Mouse (Mus musculus) hindbrain, embryonic 12.5 days (tissue): ENCODE results near the gene Deaf1. TPM values are rescaled to one million over a fixed set of nuclear protein-coding genes. Genes with fewer than 3 reads are reported as not detected.

Experiments
- ATAC-seq: fragments of 200-750 bp; cut with Nextera tagmentation; 2 replicates; pipeline ENCODE4 v1.8.0; 2017; ENCODE audit warnings: moderate TSS enrichment; ENCODE audit not compliant: low FRiP score
- H3K27ac ChIP-seq: fragments of 300-500 bp; sonication (generic); 2 replicates; pipeline ENCODE4 v1.5.1; 2016; ENCODE audit warnings: mild to moderate bottlenecking
- H3K27me3 ChIP-seq: fragments of 300-500 bp; sonication (generic); 2 replicates; pipeline ENCODE4 v1.6.1; 2016; ENCODE audit warnings: mild to moderate bottlenecking
- H3K36me3 ChIP-seq: fragments of 300-500 bp; sonication (generic); 2 replicates; pipeline ENCODE4 v1.6.1; 2016; ENCODE audit warnings: mild to moderate bottlenecking
- H3K4me1 ChIP-seq: fragments of 300-500 bp; sonication (generic); 2 replicates; pipeline ENCODE4 v1.6.1; 2016
- H3K4me2 ChIP-seq: fragments of 300-500 bp; sonication (generic); replicated peaks from 2 replicates; pipeline ENCODE4 v1.6.1; 2016; ENCODE audit warnings: mild to moderate bottlenecking
- H3K4me3 ChIP-seq: fragments of 300-500 bp; sonication (generic); 2 replicates; pipeline ENCODE4 v1.5.1; 2016; ENCODE audit warnings: mild to moderate bottlenecking
- H3K9ac ChIP-seq: fragments of 300-500 bp; sonication (generic); 2 replicates; pipeline ENCODE4 v1.6.1; 2016; ENCODE audit warnings: mild to moderate bottlenecking, moderate library complexity
- H3K9me3 ChIP-seq: fragments of 300-500 bp; sonication (generic); replicated peaks from 2 replicates; pipeline ENCODE4 v1.6.1; 2016; ENCODE audit warnings: mild to moderate bottlenecking
- WGBS: fragments of 180-500 bp; shearing (Covaris S2); methylation state at CpG from one replicate; pipeline ENCODE4 v1.1.7; 2016; 5-methylcytosine and 5-hydroxymethylcytosine counted together
- polyA plus RNA-seq: library from polyadenylated mRNA; unstranded; fragments of >200 nt; fragmentation: Nextera tagmentation; extraction: Ambion mirVana; gene quantifications from 2 replicates; pipeline ENCODE4 v1.2.1, GENCODE M21; 2016

Deaf1 gene
- 96.5 and 96.6 TPM in 2 replicates for polyA plus RNA-seq

- H3K4me3 ChIP-seq = peak within 1 kb of the TSS; percentile 70
- ATAC-seq = peak; percentile 96
- peaks cover 29% of the 10 kb centered on the region for H3K4me1 ChIP-seq
- H3K27me3 ChIP-seq = no peaks in the 10 kb centered on the region
- H3K36me3 ChIP-seq = peaks cover 27% of the 10 kb centered on the region
- H3K9me3 ChIP-seq = no peaks in the 10 kb centered on the region
- H3K4me2 ChIP-seq = peak within 1 kb of the TSS; percentile 95
- WGBS = under 1% methylated on average over 105 of the region's 105 CpGs
- peak within 1 kb of the TSS; percentile 99 for H3K27ac ChIP-seq
- peak within 1 kb of the TSS; percentile 92 for H3K9ac ChIP-seq
Observed at GRCm38 (mm10) chr7:141327469-141328372, at the start of gene Deaf1, which contains the start of gene Tmem80. Gene Deaf1, minus strand, starts transcription at chr7:141327690. Gene Tmem80, plus strand, starts transcription at chr7:141327739.

GRCm38 (mm10) chr7:141374399-141374798, 46.9 kb upstream of the Deaf1 start:
- Histone ChIP-seq H3K4me3 (no peak overlapping the region), H3K4me2 (no peak overlapping the region), H3K27me3 (no peaks in the 10 kb centered on the region), H3K9me3 (no peaks in the 10 kb centered on the region), H3K36me3 (no peaks in the 10 kb centered on the region), H3K9ac (no peak overlapping the region), H3K27ac (no peak overlapping the region), H3K4me1 (no peaks in the 10 kb centered on the region)
- ATAC-seq = no peak

DNA sequence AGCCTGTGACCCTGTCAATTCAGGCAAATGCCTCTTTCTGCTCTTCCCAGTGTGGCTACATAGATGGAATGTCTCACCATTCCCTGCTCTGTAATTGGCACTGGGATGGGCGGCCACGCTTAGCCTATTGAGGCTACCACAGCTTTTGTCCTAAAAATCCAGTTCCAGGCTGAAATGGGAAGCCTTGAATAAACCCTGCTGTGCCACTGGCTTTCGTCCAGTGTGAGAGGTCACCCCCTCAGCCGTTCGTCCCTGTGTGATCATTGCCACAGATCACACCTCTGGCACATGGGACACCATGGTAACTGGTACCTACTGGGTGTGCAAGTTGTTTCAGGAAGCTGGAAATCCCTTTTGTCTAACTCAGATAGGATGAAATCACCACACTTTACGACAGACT, 46.1 kb upstream of the Deaf1 start:
- H3K36me3 ChIP-seq = no peaks in the 10 kb centered on the region
- H3K9ac ChIP-seq = no peak overlapping the region
- no peak overlapping the region for H3K4me3 ChIP-seq
- H3K4me1 ChIP-seq = no peaks in the 10 kb centered on the region
- no peaks in the 10 kb centered on the region for H3K9me3 ChIP-seq
- 42% methylated on average over 6 of the region's 6 CpGs for WGBS
- no peak for ATAC-seq
- no peak overlapping the region for H3K4me2 ChIP-seq
- no peaks in the 10 kb centered on the region for H3K27me3 ChIP-seq
- H3K27ac ChIP-seq = no peak overlapping the region

DNA sequence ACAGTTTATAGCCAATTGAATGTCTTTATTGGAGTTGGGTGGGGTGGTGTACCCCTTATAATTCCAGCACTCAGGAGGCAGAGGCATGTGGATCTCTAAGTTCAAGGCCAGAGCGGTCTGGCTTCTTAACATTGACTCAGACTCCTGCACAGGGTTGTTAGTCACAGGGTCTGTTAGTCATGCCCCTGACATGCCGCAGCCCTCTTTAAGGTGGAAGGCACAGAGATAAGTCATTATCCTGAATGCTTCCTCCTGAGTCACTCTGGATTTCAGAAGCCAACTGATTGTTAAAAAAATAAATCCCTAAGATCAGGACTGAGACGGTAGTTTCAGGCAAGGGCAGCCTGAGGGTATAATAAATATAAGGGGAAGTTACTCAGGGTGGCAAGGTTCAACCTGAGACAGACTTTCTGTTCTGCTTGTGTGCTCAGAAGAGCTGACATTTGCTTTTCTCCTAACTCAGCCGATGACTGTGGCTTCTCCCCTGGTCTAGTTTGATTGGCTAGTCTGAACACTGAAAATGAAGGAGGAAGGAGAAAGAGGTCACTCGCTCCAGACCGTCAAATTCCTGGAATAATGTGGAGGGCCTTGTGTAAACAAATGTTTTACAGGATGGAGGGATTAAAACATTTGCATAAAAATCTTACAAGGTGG, 44.6 kb upstream of the Deaf1 start:
- Histone ChIP-seq H3K9me3 (no peaks in the 10 kb centered on the region), H3K4me1 (no peaks in the 10 kb centered on the region), H3K4me3 (no peak overlapping the region), H3K36me3 (no peaks in the 10 kb centered on the region), H3K27me3 (no peaks in the 10 kb centered on the region), H3K27ac (no peak overlapping the region), H3K4me2 (no peak overlapping the region), H3K9ac (no peak overlapping the region)
- no peak for ATAC-seq
- WGBS = 73% methylated on average over 6 of the region's 6 CpGs

- H3K4me3 ChIP-seq = no peak overlapping the region
- no peak overlapping the region for H3K9ac ChIP-seq
- H3K4me1 ChIP-seq = no peaks in the 10 kb centered on the region
- H3K9me3 ChIP-seq = no peaks in the 10 kb centered on the region
- no peak overlapping the region for H3K4me2 ChIP-seq
- 70% methylated on average over 5 of the region's 5 CpGs for WGBS
- H3K36me3 ChIP-seq = no peaks in the 10 kb centered on the region
- no peak for ATAC-seq
- H3K27ac ChIP-seq = no peak overlapping the region
- H3K27me3 ChIP-seq = no peaks in the 10 kb centered on the region
Observed at GRCm38 (mm10) chr7:141369918-141370317, 42.4 kb upstream of the Deaf1 start.

DNA sequence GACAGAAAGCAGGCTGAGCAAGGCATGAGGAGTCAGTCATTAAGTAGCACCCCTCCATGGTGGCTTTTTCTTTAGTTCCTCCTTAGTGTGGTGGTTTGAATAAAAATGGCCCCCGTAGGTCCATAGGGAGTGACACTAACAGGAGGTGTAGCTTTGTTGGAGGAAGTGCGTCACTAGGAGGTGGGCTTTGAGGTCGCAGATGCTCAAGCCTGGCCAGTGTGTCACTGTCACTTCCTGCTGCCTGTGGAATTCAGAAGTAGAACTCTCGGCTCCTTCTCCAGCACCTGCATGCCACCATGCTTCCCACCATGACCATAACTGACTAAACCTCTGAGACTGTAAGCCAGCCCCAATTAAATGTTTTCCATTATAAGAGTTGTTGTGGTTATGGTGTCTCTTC, 39.9 kb upstream of the Deaf1 start:
- peaks cover 6% of the 10 kb centered on the region for H3K27me3 ChIP-seq
- no peak overlapping the region for H3K9ac ChIP-seq
- no peaks in the 10 kb centered on the region for H3K4me1 ChIP-seq
- no peak overlapping the region for H3K4me2 ChIP-seq
- H3K36me3 ChIP-seq = no peaks in the 10 kb centered on the region
- WGBS = 87% methylated on average over 4 of the region's 4 CpGs
- H3K9me3 ChIP-seq = no peaks in the 10 kb centered on the region
- H3K27ac ChIP-seq = no peak overlapping the region
- ATAC-seq = no peak
- H3K4me3 ChIP-seq = no peak overlapping the region

- no peaks in the 10 kb centered on the region for H3K4me1 ChIP-seq
- H3K27ac ChIP-seq = no peak overlapping the region
- WGBS = 73% methylated on average over 3 of the region's 3 CpGs
- H3K9ac ChIP-seq = no peak overlapping the region
- no peaks in the 10 kb centered on the region for H3K9me3 ChIP-seq
- H3K36me3 ChIP-seq = no peaks in the 10 kb centered on the region
- H3K4me2 ChIP-seq = no peak overlapping the region
- H3K27me3 ChIP-seq = peaks cover 27% of the 10 kb centered on the region
- ATAC-seq = no peak
- no peak overlapping the region for H3K4me3 ChIP-seq
Observed at GRCm38 (mm10) chr7:141365049-141365445, 37.6 kb upstream of the Deaf1 start.

DNA sequence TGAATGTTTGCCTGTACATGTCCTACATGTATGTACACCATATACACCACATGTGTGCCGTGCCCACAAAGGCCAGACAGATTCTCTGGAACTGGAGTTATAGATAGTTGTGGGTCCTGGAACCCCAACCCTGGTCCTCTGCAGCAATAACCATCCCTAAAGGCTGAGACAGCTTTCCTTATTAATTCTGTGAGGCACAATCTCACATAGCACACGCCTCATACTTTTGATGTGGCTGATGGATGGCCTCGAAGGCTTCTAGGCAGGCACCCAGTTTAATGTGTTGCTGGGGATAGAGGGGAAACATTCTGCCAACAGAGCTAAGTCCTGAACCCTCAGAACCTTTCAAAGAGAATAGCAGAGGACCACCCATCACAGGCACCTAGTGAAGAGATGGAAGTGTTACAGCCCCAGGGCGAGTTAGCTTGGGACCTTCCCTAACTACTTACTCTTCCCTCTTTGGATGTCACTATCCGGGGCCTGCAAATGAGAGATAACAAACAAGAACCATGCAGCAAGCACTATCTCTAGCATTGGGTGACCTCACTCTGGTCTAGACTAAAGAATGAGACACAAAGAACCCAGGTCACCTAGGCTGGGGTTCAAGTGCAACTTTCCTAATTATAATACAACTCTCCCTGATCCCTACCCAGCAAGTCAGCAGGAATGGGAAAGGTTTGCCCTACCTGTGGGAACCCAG, 37.0 kb upstream of the Deaf1 start:
- H3K4me1 ChIP-seq = no peaks in the 10 kb centered on the region
- H3K9me3 ChIP-seq = no peaks in the 10 kb centered on the region
- ATAC-seq = no peak
- H3K4me2 ChIP-seq = no peak overlapping the region
- no peak overlapping the region for H3K27ac ChIP-seq
- WGBS = 87% methylated on average over 5 of the region's 5 CpGs
- no peak overlapping the region for H3K9ac ChIP-seq
- no peaks in the 10 kb centered on the region for H3K36me3 ChIP-seq
- H3K27me3 ChIP-seq = peaks cover 27% of the 10 kb centered on the region
- H3K4me3 ChIP-seq = no peak overlapping the region

DNA sequence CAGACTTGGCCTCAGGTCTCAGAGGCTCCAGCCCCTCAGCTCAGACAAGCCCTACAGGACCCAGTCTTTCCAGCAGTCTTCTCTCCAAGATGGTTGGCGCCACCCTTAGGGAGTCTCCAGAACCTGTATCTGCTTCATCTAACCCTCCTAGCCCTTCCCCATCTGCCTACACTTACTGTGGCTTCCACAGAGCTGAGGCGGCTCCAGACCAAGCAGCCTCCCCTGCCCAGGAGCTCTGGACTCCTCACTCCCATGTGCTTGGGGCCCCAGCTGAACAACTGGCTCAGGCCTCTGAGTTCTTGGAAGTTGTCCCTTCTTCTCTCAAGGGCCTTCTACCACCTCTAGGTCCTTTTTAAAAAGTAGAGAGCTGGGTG, 36.2 kb upstream of the Deaf1 start:
- H3K27ac ChIP-seq = no peak overlapping the region
- peaks cover 27% of the 10 kb centered on the region for H3K27me3 ChIP-seq
- no peaks in the 10 kb centered on the region for H3K4me1 ChIP-seq
- WGBS = 68% methylated on average over 2 of the region's 2 CpGs
- H3K4me3 ChIP-seq = no peak overlapping the region
- no peaks in the 10 kb centered on the region for H3K9me3 ChIP-seq
- no peak overlapping the region for H3K4me2 ChIP-seq
- ATAC-seq = no peak
- no peak overlapping the region for H3K9ac ChIP-seq
- no peaks in the 10 kb centered on the region for H3K36me3 ChIP-seq

GRCm38 (mm10) chr7:141363106-141363751, 35.7 kb upstream of the Deaf1 start:
- H3K27me3 ChIP-seq = peaks cover 27% of the 10 kb centered on the region
- no peaks in the 10 kb centered on the region for H3K4me1 ChIP-seq
- no peaks in the 10 kb centered on the region for H3K9me3 ChIP-seq
- H3K4me2 ChIP-seq = no peak overlapping the region
- WGBS = 58% methylated on average over 4 of the region's 4 CpGs
- H3K36me3 ChIP-seq = no peaks in the 10 kb centered on the region
- H3K27ac ChIP-seq = no peak overlapping the region
- H3K9ac ChIP-seq = no peak overlapping the region
- no peak overlapping the region for H3K4me3 ChIP-seq
- no peak for ATAC-seq

DNA sequence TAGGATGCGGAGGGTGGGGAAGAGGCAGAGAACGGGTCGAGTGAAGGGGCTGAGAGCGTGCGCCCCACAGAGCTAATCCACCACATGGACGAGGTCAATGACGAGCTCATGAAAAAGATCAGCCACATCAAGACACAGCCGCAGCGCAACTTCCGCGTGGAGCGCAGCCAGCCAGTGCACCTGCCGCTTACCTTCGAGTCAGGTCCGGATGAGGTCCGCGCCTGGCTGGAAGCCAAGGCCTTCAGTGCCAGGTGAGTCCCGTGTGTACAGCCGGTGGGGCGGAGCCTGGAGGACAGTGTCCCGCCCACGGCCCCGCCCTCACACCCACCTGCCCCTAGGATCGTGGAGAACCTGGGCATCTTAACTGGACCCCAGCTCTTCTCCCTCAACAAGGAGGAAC, 34.0 kb upstream of the Deaf1 start:
- H3K27ac ChIP-seq = no peak overlapping the region
- WGBS = 17% methylated on average over 24 of the region's 24 CpGs
- H3K9me3 ChIP-seq = no peaks in the 10 kb centered on the region
- no peaks in the 10 kb centered on the region for H3K4me1 ChIP-seq
- H3K36me3 ChIP-seq = no peaks in the 10 kb centered on the region
- ATAC-seq = no peak
- H3K4me2 ChIP-seq = no peak overlapping the region
- no peak overlapping the region for H3K4me3 ChIP-seq
- no peak overlapping the region for H3K9ac ChIP-seq
- H3K27me3 ChIP-seq = peaks cover 27% of the 10 kb centered on the region

- H3K4me3 ChIP-seq = no peak overlapping the region
- H3K4me2 ChIP-seq = no peak overlapping the region
- no peaks in the 10 kb centered on the region for H3K9me3 ChIP-seq
- H3K27me3 ChIP-seq = peaks cover 17% of the 10 kb centered on the region
- no peaks in the 10 kb centered on the region for H3K36me3 ChIP-seq
- H3K9ac ChIP-seq = no peak overlapping the region
- H3K4me1 ChIP-seq = no peaks in the 10 kb centered on the region
- no peak for ATAC-seq
- 70% methylated on average over 14 of the region's 14 CpGs for WGBS
- no peak overlapping the region for H3K27ac ChIP-seq
Observed at GRCm38 (mm10) chr7:141356971-141357370, 29.5 kb upstream of the Deaf1 start.
